Mouse (Mus musculus) bone marrow, adult 2 months (tissue): ENCODE results near the gene Creld1.

Source experiments
- CTCF ChIP-seq: fragments of 200-500 bp; IDR thresholded peaks from 2 replicates; pipeline ENCODE4 v1.5.1; 2011; ENCODE audit warnings: low read length, control low read depth; ENCODE audit not compliant: control insufficient read depth, insufficient read depth
- POLR2A ChIP-seq: fragments of 200-500 bp; IDR thresholded peaks from 2 replicates; pipeline ENCODE4 v1.6.1; 2011; ENCODE audit warnings: low read depth, mild to moderate bottlenecking, control low read depth, low read length, borderline replicate concordance; ENCODE audit not compliant: control insufficient read depth

GRCm38 (mm10) chr6:113507130-113507529 is 24.0 kb downstream of the Creld1 start:
- no peak for TF ChIP-seq CTCF
- TF ChIP-seq POLR2A, result no peak
